Mouse (Mus musculus) c-Kit-positive CD71-negative TER-119-negative erythroid progenitor cells, embryonic 14.5 days (primary cell): ENCODE measurements around the gene Ripk3.

Experiments used
- DNase-seq: peaks from one replicate; pipeline ENCODE4 v3.0.0-alpha.2; 2013; ENCODE audit warnings: low read depth

Ripk3 gene

DNA sequence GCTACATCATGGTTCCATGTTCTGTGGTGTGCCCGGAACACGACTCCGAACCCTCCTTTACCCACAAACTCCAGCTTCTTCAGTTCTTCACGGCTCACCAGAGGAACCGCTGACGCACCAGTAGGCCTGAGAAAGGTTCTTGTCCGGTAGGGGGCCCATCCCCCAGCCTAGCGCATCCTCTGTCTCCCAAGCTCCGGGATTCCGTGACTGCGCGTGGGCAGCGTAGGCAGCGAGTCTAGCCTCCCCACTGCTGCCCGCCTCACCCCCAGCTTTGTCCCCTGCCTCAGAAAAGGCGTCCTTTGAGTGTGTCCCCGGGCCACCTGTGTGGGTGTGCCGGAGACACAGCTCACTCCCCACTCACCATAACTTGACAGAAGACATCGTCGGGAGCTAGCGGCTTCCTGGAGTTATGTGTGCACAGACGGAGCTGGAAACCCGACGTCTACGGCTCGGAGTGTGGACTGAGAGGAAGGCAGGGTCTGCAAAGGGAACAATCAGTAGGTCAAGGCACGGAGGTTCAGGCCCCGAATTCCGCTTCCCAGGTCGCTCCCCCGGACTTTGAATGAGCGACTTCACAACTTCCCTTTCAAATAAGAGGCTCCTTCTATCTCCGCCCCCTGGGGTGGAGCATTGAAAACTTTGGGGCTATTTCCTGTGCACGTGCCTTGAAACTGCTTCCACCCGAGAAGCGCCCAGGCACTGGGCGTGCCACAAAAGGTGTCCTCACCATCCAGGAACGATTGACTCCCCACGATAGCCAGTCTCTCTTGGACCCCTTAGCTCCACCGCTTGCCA lies at the start of gene Ripk3:
TSS of gene Ripk3 (minus strand) at position 610 of the 795 bp plus-strand sequence.
- peak; percentile 74 for DNase-seq

GRCm38 (mm10) chr14:55838312-55838711 lies 49.6 kb upstream of the Ripk3 start:
- no peak for DNase-seq

DNA sequence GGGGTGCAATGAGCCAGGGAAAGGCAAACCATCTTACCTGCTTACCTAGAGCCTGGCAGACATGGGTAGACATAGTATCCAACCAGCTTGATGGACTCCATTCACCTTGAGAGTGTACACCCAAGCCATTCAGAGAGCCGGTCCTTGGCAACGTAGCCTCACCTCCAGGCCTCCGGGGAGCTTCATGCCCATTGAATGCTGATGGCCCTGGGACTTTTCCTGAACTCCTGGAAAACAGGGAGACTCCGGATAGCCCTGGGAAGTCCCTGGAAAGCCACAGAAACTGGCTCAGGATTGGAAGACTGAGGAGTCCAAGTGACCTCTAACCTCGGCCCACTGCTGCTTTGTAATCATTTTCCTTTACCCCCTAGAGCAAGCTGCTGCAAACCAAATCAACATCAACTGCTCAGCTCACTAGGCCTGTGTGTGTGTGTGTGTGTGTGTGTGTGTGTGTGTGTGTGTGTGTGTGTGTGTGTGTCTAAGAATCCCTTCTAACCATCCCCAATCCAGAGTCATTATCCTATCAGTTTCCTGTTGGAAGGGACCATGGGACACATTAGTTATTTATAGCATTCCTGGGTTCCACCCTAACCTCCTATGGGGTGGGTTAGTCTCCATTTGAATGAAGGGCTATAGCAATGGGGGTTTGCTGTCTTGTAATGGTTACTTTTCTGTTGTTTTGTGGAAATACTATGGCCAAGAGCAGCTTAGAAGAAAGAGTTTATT lies 46.3 kb upstream of the Ripk3 start:
- DNase-seq = no peak

DNA sequence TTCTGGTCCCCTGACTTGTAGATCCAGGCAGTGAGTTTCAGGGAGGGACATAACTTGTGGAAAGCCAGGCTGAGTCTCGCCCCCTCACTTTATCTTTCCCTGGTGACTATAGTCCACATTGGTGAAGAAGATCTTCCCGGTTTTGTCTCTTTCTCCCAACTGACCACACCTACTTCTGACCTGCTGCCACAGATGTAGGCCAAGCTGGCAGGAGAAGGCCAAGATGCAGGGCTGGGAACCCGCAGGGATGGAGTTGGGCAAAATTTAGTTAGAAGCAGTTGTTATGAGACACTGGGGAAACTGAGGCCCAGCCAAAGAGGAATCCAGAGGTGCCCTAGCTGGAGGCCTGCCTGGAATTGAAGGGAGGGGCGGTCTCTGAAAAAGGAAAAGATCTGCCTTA lies 44.5 kb upstream of the Ripk3 start:
- DNase-seq = no peak

- DNase-seq = no peak
These were observed 41.7 kb upstream of the Ripk3 start for GRCm38 (mm10) chr14:55830331-55830730.

- no peak for DNase-seq
These were observed 41.2 kb upstream of the Ripk3 start for GRCm38 (mm10) chr14:55829854-55830253.

DNA sequence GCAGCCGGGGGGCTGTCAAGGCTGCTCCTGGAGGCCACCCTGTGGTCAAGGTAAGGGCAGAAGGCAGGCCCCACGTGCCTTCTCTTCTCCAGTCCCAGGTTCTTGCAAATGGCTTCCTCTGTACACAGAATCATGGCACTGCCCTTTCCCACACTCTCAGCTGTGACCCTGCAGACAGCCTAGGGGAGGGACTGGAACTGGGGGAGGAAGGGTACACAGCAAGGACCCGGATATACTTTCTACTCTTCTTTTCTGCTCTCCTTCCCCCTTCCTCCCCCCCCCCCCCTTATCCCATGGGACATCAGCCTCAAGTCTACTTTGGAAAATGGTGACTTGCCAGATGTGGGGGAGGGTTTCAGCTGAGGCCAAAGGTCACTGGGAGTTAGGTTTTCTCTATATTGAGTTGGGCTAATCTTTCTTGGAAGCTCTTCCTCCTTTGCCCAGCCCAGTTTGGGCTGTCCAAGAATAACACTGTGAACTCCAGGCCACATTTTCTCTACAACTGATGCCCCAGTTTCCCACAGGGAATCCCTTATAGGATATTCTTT lies 40.1 kb upstream of the Ripk3 start:
- DNase-seq = no peak

GRCm38 (mm10) chr14:55826551-55827340 lies 38.1 kb upstream of the Ripk3 start:
- DNase-seq = no peak

DNA sequence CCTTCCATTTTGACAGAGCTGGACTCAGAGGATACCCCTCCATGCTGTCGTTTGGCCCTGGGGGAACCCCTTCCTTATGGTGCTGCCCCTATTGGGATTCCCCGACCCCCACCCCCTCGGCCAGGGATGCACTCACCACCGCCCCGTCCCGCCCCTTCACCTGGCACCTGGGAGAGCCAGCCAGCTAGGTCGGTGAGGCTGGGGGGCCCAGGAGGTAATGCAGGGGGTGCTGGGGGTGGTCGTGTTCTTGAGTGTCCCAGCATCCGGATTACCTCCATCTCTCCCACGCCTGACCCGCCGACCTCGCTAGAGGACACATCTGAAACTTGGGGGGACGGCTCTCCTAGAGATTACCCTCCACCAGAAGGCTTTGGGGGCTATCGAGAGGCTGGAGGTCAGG lies 37.5 kb upstream of the Ripk3 start:
- DNase-seq = no peak

GRCm38 (mm10) chr14:55825216-55826051 lies 36.8 kb upstream of the Ripk3 start:
- no peak for DNase-seq

- no peak for DNase-seq
These were observed 36.0 kb upstream of the Ripk3 start for GRCm38 (mm10) chr14:55824481-55825215.

DNA sequence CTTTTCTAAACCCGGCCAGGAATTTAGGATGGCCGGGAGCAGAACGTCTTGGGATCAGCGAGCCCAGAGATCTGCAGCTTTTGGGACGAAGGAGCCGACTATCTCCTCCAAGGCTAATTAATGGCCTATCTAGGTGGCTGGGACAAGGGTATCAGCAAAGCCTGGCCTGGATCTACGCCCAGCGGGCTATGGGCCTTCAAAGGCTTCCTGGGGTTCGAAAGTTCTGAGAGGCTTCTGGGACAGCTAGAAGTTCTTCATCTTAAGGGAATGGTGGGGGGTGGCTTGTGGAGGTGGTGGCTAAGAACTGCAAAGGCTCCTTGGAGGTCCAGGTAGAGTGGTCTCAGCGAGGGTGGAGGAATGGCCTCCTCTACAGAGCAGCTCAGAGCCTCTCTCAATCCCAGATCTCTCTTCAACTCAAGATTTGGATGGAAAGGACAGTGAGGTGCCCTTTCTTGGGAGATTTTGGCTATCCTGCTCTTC lies 35.4 kb upstream of the Ripk3 start:
- DNase-seq = no peak

GRCm38 (mm10) chr14:55822991-55823762 lies 34.5 kb upstream of the Ripk3 start, which contains the start of gene Nfatc4:
TSS of gene Nfatc4 (plus strand) at chr14:55823144.
- DNase-seq = no peak

- DNase-seq = peak; percentile 66
These were observed 33.8 kb upstream of the Ripk3 start for GRCm38 (mm10) chr14:55822435-55822990.

GRCm38 (mm10) chr14:55820576-55820975 lies 31.9 kb upstream of the Ripk3 start:
- DNase-seq = no peak

GRCm38 (mm10) chr14:55819845-55820405 lies 31.3 kb upstream of the Ripk3 start:
- DNase-seq = no peak

- DNase-seq = no peak
These were observed 26.7 kb upstream of the Ripk3 start for GRCm38 (mm10) chr14:55815310-55815751.

DNA sequence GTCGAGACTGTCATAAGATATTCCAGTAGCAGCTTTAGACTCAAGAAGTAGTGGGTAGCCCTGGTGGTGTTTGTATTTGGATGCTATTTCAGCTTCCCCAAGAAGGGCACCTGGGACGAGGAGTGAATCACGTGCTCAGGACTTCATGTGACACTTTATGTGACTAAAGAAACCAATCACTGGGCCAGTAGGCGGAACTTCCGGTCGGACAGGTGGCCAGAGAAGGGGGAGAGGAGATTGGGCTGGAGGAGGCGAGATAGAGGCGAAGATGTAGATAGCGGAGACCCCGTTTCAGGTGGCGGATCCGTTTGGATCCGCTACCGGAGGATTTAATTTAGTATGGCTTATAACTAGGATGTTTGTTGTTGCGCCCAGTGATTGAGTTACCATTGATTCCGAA lies 26.2 kb upstream of the Ripk3 start:
- DNase-seq = no peak
